Mouse (Mus musculus) neural tube, embryonic 14.5 days (tissue): ENCODE data around the gene Nppa. TPM values are rescaled to one million over a fixed set of nuclear protein-coding genes. Genes with fewer than 3 reads are reported as not detected.

Source experiments
- polyA plus RNA-seq: library from polyadenylated mRNA; unstranded; fragments of >200 nt; fragmentation: Nextera tagmentation; extraction: Ambion mirVana; gene quantifications from 2 replicates; pipeline ENCODE4 v1.2.1, GENCODE M21; 2014

Nppa gene
- polyA plus RNA-seq, 1 experiment from 2014 or later, result 2.4 TPM

Other genes with a start within 250 kb of the Nppa start
- gene Zfp984, start 190.9 kb upstream of the Nppa start, polyA plus RNA-seq, result 4.3 and 5.3 TPM in 2 replicates
- gene Zfp933, start 152.4 kb upstream of the Nppa start, polyA plus RNA-seq, result 6.6 and 9.6 TPM in 2 replicates
- 22.8 and 29.0 TPM in 2 replicates for gene Miip, start 131.9 kb upstream of the Nppa start, polyA plus RNA-seq
- gene Fv1, start 131.7 kb upstream of the Nppa start, polyA plus RNA-seq, result 7.4 and 13.8 TPM in 2 replicates
- gene Mfn2, start 96.0 kb upstream of the Nppa start, polyA plus RNA-seq, result 72.1 and 94.4 TPM in 2 replicates
- 15.6 and 29.7 TPM in 2 replicates for gene Plod1, start 64.0 kb upstream of the Nppa start, polyA plus RNA-seq
- 14.9 and 17.4 TPM in 2 replicates for gene 2510039O18Rik, start 59.8 kb upstream of the Nppa start, polyA plus RNA-seq
- 0.36 and 0.55 TPM in 2 replicates for gene Nppb, start 14.9 kb upstream of the Nppa start, polyA plus RNA-seq
- gene Clcn6, start 38.1 kb downstream of the Nppa start, polyA plus RNA-seq, result 25.8 and 30.6 TPM in 2 replicates
- gene Mthfr, start 38.4 kb downstream of the Nppa start, polyA plus RNA-seq, result 16.5 and 20.3 TPM in 2 replicates
- gene Agtrap, start 87.3 kb downstream of the Nppa start, polyA plus RNA-seq, result 2.6 and 5.5 TPM in 2 replicates
- gene Mad2l2, start 129.7 kb downstream of the Nppa start, polyA plus RNA-seq, result 114 and 127 TPM in 2 replicates
- gene Draxin, start 130.0 kb downstream of the Nppa start, polyA plus RNA-seq, result 13.2 and 13.8 TPM in 2 replicates
- gene Fbxo6, start 151.4 kb downstream of the Nppa start, polyA plus RNA-seq, result 18.0 and 19.7 TPM in 2 replicates
- gene Fbxo44, start 159.8 kb downstream of the Nppa start, polyA plus RNA-seq, result 99.4 and 116 TPM in 2 replicates
- 7.4 and 10.4 TPM in 2 replicates for gene Fbxo2, start 159.9 kb downstream of the Nppa start, polyA plus RNA-seq